Mouse (Mus musculus): ENCODE measurements around the gene Baz2a.
"Not testable (repeated sequence)": the region's sequence is repeated elsewhere in the genome, so short reads cannot be mapped to it uniquely, and the experiment has no call there.

The Baz2a gene

DNA sequence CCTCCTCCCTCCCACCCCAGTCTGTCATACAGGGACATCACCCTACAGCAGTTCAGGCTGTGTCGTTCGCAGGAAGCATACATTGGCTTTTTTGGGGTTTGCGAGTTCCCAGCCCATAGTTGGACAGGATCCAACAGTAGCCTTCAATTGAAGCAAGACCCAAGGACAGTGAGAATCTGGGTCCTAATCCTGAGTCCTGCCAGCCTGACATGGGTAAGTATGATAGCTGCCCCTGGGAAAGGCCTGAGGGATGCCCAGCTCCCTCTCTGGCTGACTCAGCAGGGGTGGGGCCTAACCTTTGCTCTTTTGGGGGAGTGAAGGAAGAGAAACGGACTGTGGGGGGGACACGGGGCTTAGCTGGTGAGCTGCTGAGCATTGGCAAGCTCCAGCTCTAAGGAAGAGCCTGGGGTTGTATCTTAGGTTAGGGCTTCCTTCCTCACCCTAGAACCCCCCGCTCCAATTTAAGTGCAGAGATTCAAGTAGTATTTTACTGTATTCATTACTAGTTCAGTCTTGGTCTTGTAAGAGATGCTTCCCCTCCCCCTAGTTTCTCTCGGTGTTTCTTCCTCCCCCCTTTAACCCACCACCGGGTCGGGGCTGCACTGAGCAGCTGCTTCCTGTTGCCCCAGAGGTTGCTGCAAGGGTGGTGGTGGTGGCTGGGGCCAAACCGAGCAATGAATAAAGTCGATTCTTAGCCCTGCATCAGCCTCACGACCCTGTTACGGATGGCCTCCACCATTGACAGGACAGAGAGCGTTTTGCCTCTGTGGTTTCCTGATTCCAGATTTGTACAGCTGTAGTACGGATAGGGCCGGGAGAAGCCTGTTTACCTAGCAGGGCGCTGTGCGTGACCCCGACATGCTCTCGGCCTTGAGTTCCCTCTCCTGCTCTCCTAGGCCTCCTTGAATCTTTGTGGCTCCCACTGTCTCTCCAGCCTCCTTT, at the start of gene Baz2a:
Gene Baz2a (plus strand): TSS at position 14 of the 942 bp plus-strand sequence.
- peak; percentile 44 for DNase-seq

DNA sequence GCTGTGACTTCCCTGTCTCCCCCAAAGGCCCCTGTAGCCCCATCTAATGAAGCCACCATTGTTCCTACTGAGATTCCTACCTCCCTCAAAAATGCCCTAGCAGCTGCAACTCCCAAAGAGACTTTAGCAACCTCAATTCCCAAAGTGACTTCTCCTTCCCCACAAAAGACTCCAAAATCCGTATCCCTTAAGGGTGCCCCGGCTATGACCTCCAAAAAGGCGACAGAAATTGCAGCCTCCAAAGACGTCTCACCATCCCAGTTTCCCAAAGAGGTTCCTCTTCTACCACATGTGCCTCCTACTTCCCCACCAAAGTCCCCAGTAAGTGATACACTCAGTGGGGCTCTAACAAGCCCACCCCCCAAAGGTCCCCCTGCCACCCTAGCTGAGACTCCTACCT, 49.7 kb upstream of the Baz2a start:
- no peak for DNase-seq

DNA sequence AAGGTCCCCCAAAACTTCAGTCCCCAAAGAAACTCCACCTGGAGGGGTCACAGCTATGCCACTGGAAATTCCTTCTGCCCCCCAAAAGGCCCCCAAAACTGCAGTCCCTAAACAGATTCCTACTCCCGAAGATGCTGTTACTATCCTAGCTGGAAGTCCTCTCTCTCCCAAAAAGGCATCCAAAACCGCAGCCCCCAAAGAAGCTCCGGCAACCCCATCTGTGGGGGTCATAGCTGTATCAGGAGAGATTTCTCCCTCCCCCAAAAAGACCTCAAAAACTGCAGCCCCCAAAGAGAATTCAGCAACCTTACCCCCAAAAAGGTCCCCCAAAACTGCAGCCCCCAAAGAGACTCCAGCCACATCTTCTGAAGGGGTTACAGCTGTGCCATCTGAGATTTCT, 48.9 kb upstream of the Baz2a start:
- no peak for DNase-seq

GRCm38 (mm10) chr10:128043041-128043835, 48.1 kb upstream of the Baz2a start:
- DNase-seq: no peak

GRCm38 (mm10) chr10:128048157-128048556, 43.2 kb upstream of the Baz2a start:
- no peak for DNase-seq

DNA sequence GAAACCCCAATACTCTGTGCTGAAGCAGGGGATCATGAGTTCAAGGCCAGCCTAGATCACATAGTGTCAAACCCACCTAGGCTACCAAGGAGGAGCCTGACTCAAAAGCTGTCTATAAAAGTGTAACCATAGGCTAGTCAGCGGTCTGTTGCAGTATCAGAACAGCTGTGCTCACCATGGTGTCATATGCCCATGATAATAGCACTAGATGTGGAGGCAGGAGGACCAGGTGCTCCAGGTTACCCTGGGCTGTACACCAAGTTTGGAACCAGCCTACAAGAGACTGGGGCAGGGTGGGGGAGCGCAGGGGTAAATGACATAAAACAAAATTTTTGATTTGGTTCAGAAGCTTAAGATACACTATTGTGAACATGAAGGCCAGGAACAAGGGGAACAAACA, 41.6 kb upstream of the Baz2a start:
- DNase-seq: no peak

DNA sequence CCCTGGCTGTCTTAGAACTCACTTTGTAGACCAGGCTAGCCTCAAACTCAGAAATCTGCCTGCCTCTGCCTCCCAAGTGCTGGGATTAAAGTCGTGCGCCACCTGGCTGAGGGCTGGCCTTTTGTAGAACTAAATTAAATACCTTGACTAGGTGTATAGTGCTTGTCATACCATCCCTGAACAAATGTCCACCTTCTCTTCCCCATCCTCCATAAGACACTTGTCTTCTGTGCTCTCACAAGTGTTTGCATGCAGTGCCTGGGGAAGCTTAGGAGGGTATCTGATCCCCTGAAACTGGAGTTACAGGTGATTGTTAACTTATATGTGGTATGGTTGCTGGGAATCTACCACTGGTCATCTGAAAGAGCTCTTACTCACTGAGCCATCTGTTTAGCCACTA, 41.0 kb upstream of the Baz2a start:
- no peak for DNase-seq

- no peak for DNase-seq
Observed at GRCm38 (mm10) chr10:128051589-128051988, 39.8 kb upstream of the Baz2a start.

DNA sequence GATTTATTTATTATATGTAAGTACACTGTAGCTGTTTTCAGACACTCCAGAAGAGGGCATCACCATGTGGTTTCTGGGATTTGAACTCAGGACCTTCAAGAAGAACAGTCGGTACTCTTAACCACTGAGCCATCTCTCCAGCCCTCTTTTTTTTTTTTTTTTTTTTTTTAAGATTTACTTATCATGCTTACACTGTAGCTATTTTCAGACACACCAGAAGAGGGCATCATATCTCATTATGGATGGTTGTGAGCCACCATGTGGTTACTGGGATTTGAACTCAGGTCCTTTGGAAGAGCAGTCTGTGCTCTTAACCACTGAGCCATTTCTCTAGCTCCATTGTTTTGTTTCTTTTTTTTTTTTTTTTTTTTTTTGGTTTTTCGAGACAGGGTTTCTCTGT, 39.2 kb upstream of the Baz2a start:
- not testable (repeated sequence) for DNase-seq

DNA sequence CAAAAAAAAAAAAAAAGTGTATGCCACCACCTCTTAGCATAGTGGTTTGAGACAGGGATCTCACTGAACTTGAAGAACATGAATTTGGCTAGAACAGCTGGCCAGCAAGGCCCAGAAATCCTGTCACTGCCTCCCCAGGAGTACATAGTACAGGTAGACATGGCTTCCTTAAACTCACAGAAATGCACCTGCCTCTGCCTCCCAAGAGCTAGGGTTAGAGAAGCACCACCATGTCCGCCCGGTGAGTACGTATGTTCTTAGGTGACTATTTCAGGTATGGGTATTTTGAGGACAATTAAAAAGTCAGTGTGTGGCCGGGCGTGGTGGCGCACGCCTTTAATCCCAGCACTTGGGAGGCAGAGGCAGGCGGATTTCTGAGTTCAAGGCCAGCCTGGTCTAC, 38.4 kb upstream of the Baz2a start:
- DNase-seq: no peak

GRCm38 (mm10) chr10:128058184-128058583, 33.2 kb upstream of the Baz2a start:
- DNase-seq: peak; percentile 35

- peak; percentile 97 for DNase-seq
Observed at GRCm38 (mm10) chr10:128058601-128059151, 32.7 kb upstream of the Baz2a start, which contains the start of gene Ptges3. Gene Ptges3 (plus strand): TSS chr10:128058954.

DNA sequence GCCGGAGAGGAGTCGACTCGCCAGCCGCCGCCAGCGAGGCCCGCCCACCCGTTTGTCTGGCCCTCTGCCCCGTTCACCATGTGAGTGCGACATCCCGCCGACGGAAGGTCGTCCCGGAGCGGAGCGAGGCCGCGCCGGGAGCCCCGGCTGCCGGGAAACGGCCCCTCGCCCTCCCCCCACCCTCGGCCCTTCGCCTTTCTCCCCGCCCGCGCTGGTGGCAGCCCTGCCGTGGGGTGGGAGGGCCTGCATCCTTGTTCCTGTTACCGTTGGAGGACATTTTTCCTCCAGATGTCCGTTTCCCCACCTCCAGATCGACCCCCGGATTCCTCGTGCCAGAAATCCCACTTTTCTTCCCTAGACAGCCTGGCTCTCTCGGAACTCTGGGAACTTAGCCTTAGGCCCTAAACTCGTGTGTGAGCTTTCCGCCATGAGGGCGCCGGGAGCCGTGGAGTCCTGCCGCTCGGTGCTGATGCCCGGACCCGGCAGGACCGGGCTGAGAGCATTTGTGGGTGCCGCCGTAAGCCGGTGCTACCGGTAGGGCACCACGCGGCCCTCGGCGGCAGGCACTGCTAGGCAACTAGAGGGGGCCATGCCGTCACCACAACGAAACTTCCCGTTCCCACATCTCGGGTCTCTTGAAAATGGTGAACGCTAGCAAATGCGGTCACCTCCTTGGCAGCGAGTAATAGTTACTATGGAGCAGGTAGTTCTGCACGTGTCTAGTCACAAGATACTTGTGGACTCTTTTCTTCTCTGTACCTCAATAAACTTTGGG, 32.0 kb upstream of the Baz2a start:
- peak; percentile 52 for DNase-seq

DNA sequence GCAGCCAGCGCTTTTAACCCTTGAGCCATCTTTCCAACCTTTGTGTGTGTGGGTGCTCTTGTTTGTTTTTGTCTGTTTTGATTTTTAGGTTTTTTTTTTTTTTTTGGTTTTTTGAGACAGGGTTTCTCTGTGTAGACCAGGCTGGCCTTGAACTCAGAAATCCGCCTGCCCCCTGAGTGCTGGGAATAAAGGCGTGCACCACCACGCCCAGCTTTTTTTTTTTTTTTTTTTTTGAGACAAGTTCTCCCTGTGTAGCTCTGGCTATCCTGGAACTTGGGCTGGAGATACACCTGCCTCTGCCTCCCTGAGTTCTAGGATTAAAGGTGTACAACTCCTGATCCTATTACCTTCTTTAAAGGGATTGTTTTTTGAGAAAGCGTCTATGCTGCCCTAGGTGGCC, 30.3 kb upstream of the Baz2a start:
- no peak for DNase-seq

- DNase-seq: no peak
Observed at GRCm38 (mm10) chr10:128062221-128062989, 29.0 kb upstream of the Baz2a start.

DNA sequence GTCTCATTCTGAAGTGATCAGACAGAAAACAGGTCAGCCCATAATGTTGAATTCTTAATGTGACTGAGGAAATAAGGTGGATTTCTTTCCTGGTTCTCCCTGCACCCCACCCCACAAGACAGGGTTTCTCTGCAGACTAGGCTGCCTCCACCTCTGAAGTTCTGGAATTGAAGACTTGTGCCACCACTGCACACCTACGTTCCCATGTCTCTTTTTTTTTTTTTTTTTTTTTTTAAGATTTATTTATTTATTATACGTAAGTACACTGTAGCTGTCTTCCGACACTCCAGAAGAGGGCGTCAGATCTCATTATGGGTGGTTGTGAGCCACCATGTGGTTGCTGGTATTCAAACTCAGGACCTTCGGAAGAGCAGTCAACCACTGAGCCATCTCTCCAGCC, 25.3 kb upstream of the Baz2a start:
- no peak for DNase-seq

DNA sequence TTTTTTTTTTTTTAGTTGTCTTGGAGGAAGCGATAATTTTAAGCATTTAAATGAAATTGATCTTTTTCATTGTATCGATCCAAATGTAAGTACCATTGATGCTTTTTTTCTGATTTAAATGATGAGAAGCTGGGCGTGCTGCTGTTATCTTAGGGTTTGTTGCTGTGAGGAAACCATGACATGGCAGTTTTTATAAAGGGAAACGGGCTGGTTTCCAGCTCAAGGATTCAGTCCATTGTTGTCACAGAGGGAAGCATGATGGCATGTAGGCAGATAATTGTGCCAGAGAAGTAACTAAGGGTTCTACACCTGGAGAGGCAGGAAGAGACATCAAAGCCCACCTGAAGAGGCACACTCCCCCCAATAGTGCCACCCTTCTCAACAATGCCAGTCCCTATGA, 22.2 kb upstream of the Baz2a start:
- no peak for DNase-seq

DNA sequence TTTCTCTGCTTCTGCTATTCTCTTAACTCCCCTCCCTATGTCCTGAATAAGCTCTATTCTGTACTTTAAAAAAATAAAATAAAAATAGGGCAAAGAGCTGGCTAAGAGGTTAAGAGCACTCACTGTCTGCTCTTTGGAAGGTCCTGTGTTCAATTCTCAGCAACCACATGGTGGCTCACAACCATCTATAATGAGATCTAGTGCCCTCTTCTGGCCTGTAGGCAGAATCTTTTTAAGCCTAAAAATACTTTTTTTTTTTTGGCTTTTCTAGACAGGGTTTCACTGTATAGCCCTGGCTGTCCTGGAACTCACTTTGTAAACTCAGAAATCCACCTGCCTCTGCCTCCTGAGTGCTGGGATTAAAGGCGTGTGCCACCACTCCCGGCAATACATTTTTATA, 20.9 kb upstream of the Baz2a start:
- DNase-seq: not testable (repeated sequence)

DNA sequence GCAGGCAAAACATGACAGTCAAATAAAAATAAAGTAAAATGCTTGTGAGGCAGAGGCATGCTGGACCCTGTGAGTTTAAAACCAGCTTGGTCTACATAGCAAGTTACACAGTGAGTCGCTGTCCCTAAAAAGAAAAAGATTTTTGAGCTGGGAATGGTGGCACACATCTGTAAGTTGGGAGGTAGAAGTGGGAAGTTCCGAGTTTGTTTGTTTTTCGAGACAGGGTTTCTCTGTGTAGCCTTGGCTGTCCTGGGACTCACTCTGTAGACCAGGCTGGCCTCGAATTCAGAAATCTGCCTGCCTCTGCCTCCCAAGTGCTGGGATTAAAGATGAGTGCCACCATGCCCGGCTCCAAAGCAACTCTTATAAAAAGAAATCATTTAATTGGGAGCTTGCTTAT, 13.1 kb upstream of the Baz2a start:
- DNase-seq: not testable (repeated sequence)

- no peak for DNase-seq
Observed at GRCm38 (mm10) chr10:128080496-128080895, 10.9 kb upstream of the Baz2a start.

- no peak for DNase-seq
Observed at GRCm38 (mm10) chr10:128081807-128082476, 9.4 kb upstream of the Baz2a start.

Measured in layer of hippocampus, adult 9-11 months (tissue).